Mouse (Mus musculus) ES-Bruce4 (cell line): ENCODE results near the gene Tor4a.

Experiments used
- EP300 ChIP-seq: IDR thresholded peaks from 2 replicates; pipeline ENCODE4 v1.6.1; 2011; ENCODE audit warnings: low read depth, low read length; ENCODE audit not compliant: insufficient read depth
- POLR2A ChIP-seq: IDR thresholded peaks from one replicate; pipeline ENCODE4 v1.8.1; 2011; ENCODE audit warnings: low read length; ENCODE audit not compliant: insufficient read depth

- TF ChIP-seq POLR2A (no peak), EP300 (no peak)
These were observed 38.0 kb upstream of the Tor4a start for GRCm38 (mm10) chr2:25234551-25235220.
